Mouse (Mus musculus): ENCODE measurements around the gene Mrpl34. TPM values are rescaled to one million over a fixed set of nuclear protein-coding genes. Genes with fewer than 3 reads are reported as not detected.
A peak's percentile ranks its signal among the peaks of the same experiment; 100 is the strongest.

Mrpl34 gene
- polyA plus RNA-seq, 1 experiment from 2014 or later: 191 TPM

GRCm38 (mm10) chr8:71478943-71479342 lies 14.2 kb downstream of the Mrpl34 start:
- ATAC-seq (replicated peaks; ENCODE audit: low FRiP score, low TSS enrichment, low read depth) (no peak), DNase-seq (ENCODE audit: low spot score) (no peak)
- no peaks in the 10 kb centered on the region for H3K27me3 ChIP-seq (replicated peaks; ENCODE audit: control insufficient read depth, insufficient read depth, low read length)
- H3K9ac ChIP-seq (ENCODE audit: low read length): no peak overlapping the region
- WGBS: 89% methylated on average over 11 of the region's 11 CpGs
- no peak overlapping the region for H3K27ac ChIP-seq (ENCODE audit: low read depth)
- H3K4me3 ChIP-seq (ENCODE audit: low read depth, low read length): no peak overlapping the region
- no peaks in the 10 kb centered on the region for H3K9me3 ChIP-seq (ENCODE audit: control insufficient read depth, low read length)
- peaks cover 10% of the 10 kb centered on the region for H3K4me1 ChIP-seq (replicated peaks; ENCODE audit: control insufficient read depth, insufficient read depth, low read length)
- no peak overlapping the region for H3K4me2 ChIP-seq (ENCODE audit: low read length)
- peaks cover 42% of the 10 kb centered on the region for H3K36me3 ChIP-seq (ENCODE audit: control insufficient read depth, insufficient read depth, low read length)

GRCm38 (mm10) chr8:71483932-71484331 lies 19.2 kb downstream of the Mrpl34 start:
- WGBS: 49% methylated on average over 8 of the region's 8 CpGs
- DNase-seq (ENCODE audit: low spot score): peak; percentile 82
- Histone ChIP-seq H3K4me1 (replicated peaks; ENCODE audit: control insufficient read depth, insufficient read depth, low read length) (peaks cover 7% of the 10 kb centered on the region; the same call in 1 of the 2 replicates), H3K27ac (ENCODE audit: low read depth) (no peak overlapping the region), H3K9ac (ENCODE audit: low read length) (no peak overlapping the region), H3K27me3 (replicated peaks; ENCODE audit: control insufficient read depth, insufficient read depth, low read length) (no peaks in the 10 kb centered on the region), H3K4me2 (ENCODE audit: low read length) (no peak overlapping the region), H3K4me3 (ENCODE audit: low read depth, low read length) (no peak overlapping the region), H3K36me3 (ENCODE audit: control insufficient read depth, insufficient read depth, low read length) (peaks cover 23% of the 10 kb centered on the region; the same call in 1 of the 2 replicates), H3K9me3 (ENCODE audit: control insufficient read depth, low read length) (no peaks in the 10 kb centered on the region)
- no peak for ATAC-seq (replicated peaks; ENCODE audit: low FRiP score, low TSS enrichment, low read depth)

DNA sequence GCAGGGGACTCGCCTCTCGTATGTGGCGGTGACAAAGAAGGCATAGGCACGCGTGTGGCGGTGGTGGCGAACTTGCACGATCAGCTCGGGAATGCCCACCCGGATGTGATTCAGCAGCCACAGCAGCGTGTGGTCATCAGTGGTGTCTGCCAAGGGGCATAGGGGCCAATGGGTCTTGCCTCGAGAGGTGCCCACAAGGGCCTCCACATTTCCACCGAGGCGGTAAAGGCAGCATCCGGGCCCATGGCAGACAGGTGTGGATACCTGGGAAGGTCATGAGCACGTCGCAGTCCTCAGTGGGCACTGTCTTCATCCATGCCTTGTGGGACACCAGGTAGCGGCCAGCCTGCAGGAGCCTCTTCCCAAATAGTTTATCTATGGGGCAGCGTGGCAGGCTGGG lies 20.0 kb downstream of the Mrpl34 start:
- Histone ChIP-seq H3K36me3 (ENCODE audit: control insufficient read depth, insufficient read depth, low read length) (0 out of 2 replicates have a peak, but pooled peaks cover 16% of the 10 kb centered on the region), H3K27ac (ENCODE audit: low read depth) (no peak overlapping the region), H3K4me3 (ENCODE audit: low read depth, low read length) (no peak overlapping the region), H3K27me3 (replicated peaks; ENCODE audit: control insufficient read depth, insufficient read depth, low read length) (no peaks in the 10 kb centered on the region), H3K4me2 (ENCODE audit: low read length) (peak overlapping the region; percentile 86), H3K9ac (ENCODE audit: low read length) (no peak overlapping the region), H3K9me3 (ENCODE audit: control insufficient read depth, low read length) (no peaks in the 10 kb centered on the region), H3K4me1 (replicated peaks; ENCODE audit: control insufficient read depth, insufficient read depth, low read length) (peaks cover 15% of the 10 kb centered on the region)
- ATAC-seq (replicated peaks; ENCODE audit: low FRiP score, low TSS enrichment, low read depth) (no peak), DNase-seq (ENCODE audit: low spot score) (no peak)
- 92% methylated on average over 19 of the region's 19 CpGs for WGBS

GRCm38 (mm10) chr8:71485142-71486135 lies 20.7 kb downstream of the Mrpl34 start, which contains the start of gene Ano8:
TSS of gene Ano8 (minus strand) at chr8:71485963.
- WGBS: 5% methylated on average over 55 of the region's 58 CpGs

DNA sequence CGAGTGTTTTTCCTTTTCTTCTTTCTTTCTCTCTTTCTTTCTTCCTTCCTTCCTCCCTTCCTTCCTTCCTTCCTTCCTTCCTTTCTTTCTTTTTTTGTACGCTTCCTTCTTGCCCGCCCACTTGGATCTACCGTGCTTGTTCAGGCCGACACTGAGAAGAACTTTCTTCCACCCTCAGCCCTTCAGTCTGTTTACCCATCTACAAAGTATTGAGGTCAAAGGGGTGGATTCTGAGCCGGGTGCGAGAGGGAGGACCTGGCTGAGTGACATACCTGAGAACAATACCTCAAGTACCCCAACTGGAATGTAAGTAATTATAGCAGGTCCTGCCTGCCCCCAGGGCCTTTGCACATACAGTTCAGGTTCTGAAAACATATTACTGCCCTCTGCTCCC lies 21.4 kb downstream of the Mrpl34 start:
- H3K9ac ChIP-seq (ENCODE audit: low read length): no peak overlapping the region
- 5% methylated on average over 7 of the region's 7 CpGs for WGBS
- H3K27me3 ChIP-seq (replicated peaks; ENCODE audit: control insufficient read depth, insufficient read depth, low read length): no peaks in the 10 kb centered on the region
- H3K4me1 ChIP-seq (replicated peaks; ENCODE audit: control insufficient read depth, insufficient read depth, low read length): peaks cover 15% of the 10 kb centered on the region
- DNase-seq (ENCODE audit: low spot score): no peak
- H3K9me3 ChIP-seq (ENCODE audit: control insufficient read depth, low read length): no peaks in the 10 kb centered on the region
- peaks cover 14% of the 10 kb centered on the region; the same call in 1 of the 2 replicates for H3K36me3 ChIP-seq (ENCODE audit: control insufficient read depth, insufficient read depth, low read length)
- peak overlapping the region; percentile 69; the same call in 1 of the 2 replicates for H3K27ac ChIP-seq (ENCODE audit: low read depth)
- H3K4me3 ChIP-seq (ENCODE audit: low read depth, low read length): peak overlapping the region; percentile 79
- H3K4me2 ChIP-seq (ENCODE audit: low read length): peak overlapping the region; percentile 86
- no peak for ATAC-seq (replicated peaks; ENCODE audit: low FRiP score, low TSS enrichment, low read depth)

More at GRCm38 (mm10) chr8:71485142-71486135, 20.7 kb downstream of the Mrpl34 start, which contains the start of gene Ano8:
- peak within 1 kb of the TSS; percentile 69 for H3K27ac ChIP-seq (ENCODE audit: low read depth)
- H3K9me3 ChIP-seq (ENCODE audit: control insufficient read depth, low read length): no peaks in the 10 kb centered on the region
- peaks cover 11% of the 10 kb centered on the region; the same call in 1 of the 2 replicates for H3K36me3 ChIP-seq (ENCODE audit: control insufficient read depth, insufficient read depth, low read length)
- peak within 1 kb of the TSS; percentile 86 for H3K4me2 ChIP-seq (ENCODE audit: low read length)
- peak within 1 kb of the TSS; percentile 79 for H3K4me3 ChIP-seq (ENCODE audit: low read depth, low read length)
- ATAC-seq (replicated peaks; ENCODE audit: low FRiP score, low TSS enrichment, low read depth) (peak; percentile 65), DNase-seq (ENCODE audit: low spot score) (peak; percentile 88)
- no peaks in the 10 kb centered on the region for H3K27me3 ChIP-seq (replicated peaks; ENCODE audit: control insufficient read depth, insufficient read depth, low read length)
- H3K9ac ChIP-seq (ENCODE audit: low read length): peak within 1 kb of the TSS; percentile 78
- H3K4me1 ChIP-seq (replicated peaks; ENCODE audit: control insufficient read depth, insufficient read depth, low read length): peaks cover 15% of the 10 kb centered on the region

GRCm38 (mm10) chr8:71487691-71488445 lies 23.1 kb downstream of the Mrpl34 start, which contains the start of gene Gtpbp3:
TSS of gene Gtpbp3 (plus strand) at chr8:71488103.
- Histone ChIP-seq H3K27ac (ENCODE audit: low read depth) (peak within 1 kb of the TSS; percentile 83), H3K36me3 (ENCODE audit: control insufficient read depth, insufficient read depth, low read length) (peaks cover 25% of the 10 kb centered on the region), H3K4me2 (ENCODE audit: low read length) (peak within 1 kb of the TSS; percentile 95), H3K9me3 (ENCODE audit: control insufficient read depth, low read length) (no peaks in the 10 kb centered on the region), H3K27me3 (replicated peaks; ENCODE audit: control insufficient read depth, insufficient read depth, low read length) (no peaks in the 10 kb centered on the region), H3K4me1 (replicated peaks; ENCODE audit: control insufficient read depth, insufficient read depth, low read length) (peaks cover 15% of the 10 kb centered on the region), H3K9ac (ENCODE audit: low read length) (peak within 1 kb of the TSS; percentile 67), H3K4me3 (ENCODE audit: low read depth, low read length) (peak within 1 kb of the TSS; percentile 86)
- ATAC-seq (replicated peaks; ENCODE audit: low FRiP score, low TSS enrichment, low read depth) (peak; percentile 37; the same call in 1 of the 2 replicates), DNase-seq (ENCODE audit: low spot score) (peak; percentile 84)
- under 1% methylated on average over 33 of the region's 33 CpGs for WGBS

DNA sequence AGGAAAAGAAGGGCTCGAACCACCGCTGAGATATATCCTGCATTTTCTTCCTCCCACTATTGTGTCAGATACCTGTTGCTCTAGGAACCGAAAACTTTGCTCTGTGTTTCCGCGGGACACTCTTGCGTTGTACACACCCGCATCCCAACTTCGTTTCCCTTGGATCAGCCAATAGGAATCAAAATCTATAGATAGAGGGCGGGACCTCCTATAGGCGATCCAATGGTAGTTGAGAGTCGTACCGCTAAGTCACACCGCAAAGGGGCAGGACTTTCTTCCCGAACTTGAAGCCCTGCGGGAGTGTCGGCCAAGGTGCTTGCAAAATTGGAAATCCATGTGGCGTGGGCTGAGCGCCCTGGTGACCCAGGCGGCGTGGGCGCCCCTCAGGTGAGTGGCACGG lies 23.7 kb downstream of the Mrpl34 start:
- peaks cover 15% of the 10 kb centered on the region for H3K4me1 ChIP-seq (replicated peaks; ENCODE audit: control insufficient read depth, insufficient read depth, low read length)
- DNase-seq (ENCODE audit: low spot score): peak; percentile 95
- no peaks in the 10 kb centered on the region for H3K27me3 ChIP-seq (replicated peaks; ENCODE audit: control insufficient read depth, insufficient read depth, low read length)
- WGBS: under 1% methylated on average over 22 of the region's 22 CpGs
- H3K9me3 ChIP-seq (ENCODE audit: control insufficient read depth, low read length): no peaks in the 10 kb centered on the region
- peaks cover 28% of the 10 kb centered on the region for H3K36me3 ChIP-seq (ENCODE audit: control insufficient read depth, insufficient read depth, low read length)
- peak overlapping the region; percentile 83; the same call in 1 of the 2 replicates for H3K27ac ChIP-seq (ENCODE audit: low read depth)
- ATAC-seq (replicated peaks; ENCODE audit: low FRiP score, low TSS enrichment, low read depth): peak; percentile 87
- H3K9ac ChIP-seq (ENCODE audit: low read length): peak overlapping the region; percentile 67
- peak overlapping the region; percentile 86 for H3K4me3 ChIP-seq (ENCODE audit: low read depth, low read length)
- peak overlapping the region; percentile 95 for H3K4me2 ChIP-seq (ENCODE audit: low read length)

GRCm38 (mm10) chr8:71495039-71495438 lies 30.3 kb downstream of the Mrpl34 start:
- 25% methylated on average over 16 of the region's 16 CpGs for whole genome bisulfite sequencing
- Histone ChIP-seq H3K36me3 (ENCODE audit: control insufficient read depth, insufficient read depth, low read length) (peaks cover 37% of the 10 kb centered on the region), H3K4me2 (ENCODE audit: low read length) (no peak overlapping the region), H3K27me3 (replicated peaks; ENCODE audit: control insufficient read depth, insufficient read depth, low read length) (no peaks in the 10 kb centered on the region), H3K9me3 (ENCODE audit: control insufficient read depth, low read length) (no peaks in the 10 kb centered on the region), H3K27ac (ENCODE audit: low read depth) (0 out of 2 replicates have a peak overlapping the region, but pooled peaks have one; percentile 11), H3K9ac (ENCODE audit: low read length) (no peak overlapping the region), H3K4me1 (replicated peaks; ENCODE audit: control insufficient read depth, insufficient read depth, low read length) (peaks cover 26% of the 10 kb centered on the region), H3K4me3 (ENCODE audit: low read depth, low read length) (no peak overlapping the region)
- ATAC-seq (replicated peaks; ENCODE audit: low FRiP score, low TSS enrichment, low read depth) (peak; percentile 33; the same call in 1 of the 2 replicates), DNase-seq (ENCODE audit: low spot score) (peak; percentile 88)
